Mouse (Mus musculus) liver, embryonic 13.5 days (tissue): Measurements from ENCODE around the gene Spopl. TPM values are rescaled to one million over a fixed set of nuclear protein-coding genes. Genes with fewer than 3 reads are reported as not detected.
"Not testable (repeated sequence)": the region's sequence is repeated elsewhere in the genome, so short reads cannot be mapped to it uniquely, and the experiment has no call there.

Experiments
- ATAC-seq: fragments of 200-750 bp; cut with Nextera tagmentation; 2 replicates; pipeline ENCODE4 v1.8.0; 2017; ENCODE audit warnings: low read depth, mild to moderate bottlenecking, moderate number of reproducible peaks, moderate library complexity
- DNase-seq: peaks from one replicate; pipeline ENCODE4 v3.0.0; 2022
- H3K27ac ChIP-seq: fragments of 300-500 bp; sonication (generic); 2 replicates; pipeline ENCODE4 v1.5.1; 2015; ENCODE audit warnings: moderate library complexity, mild to moderate bottlenecking, inconsistent platforms
- H3K27me3 ChIP-seq: fragments of 300-500 bp; sonication (generic); 2 replicates; pipeline ENCODE4 v1.6.1; 2015; ENCODE audit warnings: mild to moderate bottlenecking, inconsistent platforms
- H3K36me3 ChIP-seq: fragments of 300-500 bp; sonication (generic); 2 replicates; pipeline ENCODE4 v1.6.1; 2015; ENCODE audit warnings: mild to moderate bottlenecking, inconsistent platforms
- H3K4me1 ChIP-seq: fragments of 300-500 bp; sonication (generic); replicated peaks from 2 replicates; pipeline ENCODE4 v1.6.1; 2015; ENCODE audit warnings: inconsistent platforms
- H3K4me2 ChIP-seq: fragments of 300-500 bp; sonication (generic); 2 replicates; pipeline ENCODE4 v1.6.1; 2015; ENCODE audit warnings: inconsistent platforms, mild to moderate bottlenecking, moderate library complexity
- H3K4me3 ChIP-seq: fragments of 300-500 bp; sonication (generic); replicated peaks from 2 replicates; pipeline ENCODE4 v1.5.1; 2015; ENCODE audit warnings: mild to moderate bottlenecking, inconsistent platforms
- H3K9ac ChIP-seq: fragments of 300-500 bp; sonication (generic); 2 replicates; pipeline ENCODE4 v1.6.1; 2015; ENCODE audit warnings: mild to moderate bottlenecking, inconsistent platforms
- H3K9me3 ChIP-seq: fragments of 300-500 bp; sonication (generic); replicated peaks from 2 replicates; pipeline ENCODE4 v1.6.1; 2016; ENCODE audit warnings: inconsistent platforms
- whole genome bisulfite sequencing: fragments of 180-500 bp; shearing (Covaris S2); methylation state at CpG from one replicate; pipeline ENCODE4 v1.1.7; 2015; ENCODE audit not compliant: insufficient replicate concordance; 5-methylcytosine and 5-hydroxymethylcytosine counted together
- polyA plus RNA-seq: library from polyadenylated mRNA; unstranded; fragments of >200 nt; fragmentation: Nextera tagmentation; extraction: Ambion mirVana; gene quantifications from 2 replicates; pipeline ENCODE4 v1.2.1, GENCODE M21; 2015

The Spopl gene
- 7.1 and 9.5 TPM in 2 replicates for polyA plus RNA-seq

DNA sequence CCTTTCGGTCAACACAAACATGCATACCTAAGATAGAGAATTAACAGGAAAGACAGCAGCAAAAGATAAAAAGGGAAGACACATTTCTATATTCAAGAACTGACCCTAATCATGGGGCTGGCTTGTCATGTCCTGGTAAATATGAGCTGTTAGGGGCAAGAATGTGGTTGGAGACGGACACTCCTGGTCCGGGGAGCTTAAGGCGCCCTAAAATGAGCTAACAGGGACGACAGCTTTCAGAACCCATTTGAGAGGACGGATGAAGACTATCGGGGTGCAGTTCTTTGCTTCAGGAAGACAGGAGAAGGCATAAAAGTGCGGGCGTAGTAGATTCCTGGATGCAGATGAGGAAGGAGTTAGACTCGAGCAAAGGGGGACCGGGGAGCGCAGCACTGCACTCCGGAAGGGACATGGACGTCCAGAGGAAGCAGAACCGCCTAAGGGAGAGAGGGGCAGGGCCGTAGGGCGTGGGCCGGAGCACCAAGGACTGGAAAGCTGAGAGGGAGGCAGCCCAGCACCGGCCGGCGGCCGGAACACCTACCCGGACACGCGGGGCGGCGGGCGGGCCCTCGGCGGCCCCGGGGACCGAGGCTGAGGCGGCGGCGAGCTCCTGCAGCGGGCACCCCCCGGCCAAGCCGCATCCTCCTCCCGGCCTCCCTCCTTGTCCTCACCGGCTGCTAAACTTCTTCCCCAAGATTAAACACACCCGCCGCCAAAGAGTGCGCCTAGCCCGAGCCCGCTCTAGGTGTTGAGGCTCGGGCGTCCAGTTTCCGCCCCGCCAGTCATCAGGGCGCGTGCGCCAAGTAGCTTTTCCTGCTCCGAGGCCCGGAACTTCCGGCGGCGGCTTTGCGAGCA lies at the start of gene Spopl:
TSS of gene Spopl (minus strand) at position 805 of the 855 bp plus-strand sequence.
- H3K9ac ChIP-seq: peak within 1 kb of the TSS; percentile 92
- peak within 1 kb of the TSS; percentile 89 for H3K4me3 ChIP-seq
- DNase-seq (peak; percentile 77), ATAC-seq (peak; percentile 93)
- peaks cover 8% of the 10 kb centered on the region; the same call in 1 of the 2 replicates for H3K27me3 ChIP-seq
- no peaks in the 10 kb centered on the region for H3K9me3 ChIP-seq
- peak within 1 kb of the TSS; percentile 69 for H3K4me2 ChIP-seq
- peaks cover 38% of the 10 kb centered on the region for H3K4me1 ChIP-seq
- peak within 1 kb of the TSS; percentile 92 for H3K27ac ChIP-seq
- under 1% methylated on average over 58 of the region's 58 CpGs for WGBS
- no peaks in the 10 kb centered on the region for H3K36me3 ChIP-seq

DNA sequence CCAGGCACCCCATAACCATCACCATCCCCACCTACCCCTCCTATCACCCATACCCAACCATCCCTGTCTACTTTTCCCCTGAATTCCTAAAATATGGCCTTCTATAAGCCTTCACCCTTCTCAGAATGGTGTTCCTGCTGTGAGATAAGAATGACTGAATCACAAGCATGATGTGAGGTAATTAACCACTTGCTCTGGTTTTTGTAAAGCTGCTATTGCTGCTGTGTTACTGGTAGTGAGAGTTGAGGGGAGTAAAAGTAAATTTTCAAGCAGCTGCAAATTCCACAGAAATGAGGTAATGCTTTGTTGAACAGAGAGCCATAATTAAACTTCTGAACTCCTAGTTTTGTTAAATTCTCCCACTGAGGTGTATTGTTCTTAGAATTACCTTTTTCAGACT lies 48.2 kb upstream of the Spopl start:
- ATAC-seq (no peak), DNase-seq (no peak)
- H3K27ac ChIP-seq: no peak overlapping the region
- H3K4me3 ChIP-seq: no peak overlapping the region
- H3K4me1 ChIP-seq: no peaks in the 10 kb centered on the region
- H3K9ac ChIP-seq: no peak overlapping the region
- H3K27me3 ChIP-seq: no peaks in the 10 kb centered on the region
- no peaks in the 10 kb centered on the region for H3K36me3 ChIP-seq
- no peaks in the 10 kb centered on the region for H3K9me3 ChIP-seq
- no peak overlapping the region for H3K4me2 ChIP-seq

DNA sequence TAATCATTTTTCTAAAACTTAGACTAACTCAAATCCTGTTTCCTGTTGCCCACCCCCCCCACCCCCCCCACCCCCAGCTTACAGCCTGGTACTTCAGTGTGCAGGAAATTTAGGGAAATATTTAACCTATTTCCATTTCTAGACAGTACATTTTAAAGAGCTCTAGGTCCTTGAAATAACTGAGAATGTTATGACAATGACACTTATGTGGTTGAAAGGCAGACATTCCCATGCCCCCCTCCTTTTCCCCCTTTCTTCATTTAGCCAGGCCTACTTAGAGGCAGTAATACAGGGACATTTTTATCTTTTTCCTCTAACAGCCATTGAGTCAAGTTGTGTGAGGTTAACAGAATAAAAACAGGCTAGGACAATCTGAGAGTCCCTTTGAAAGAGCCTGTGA lies 46.1 kb upstream of the Spopl start:
- Histone ChIP-seq H3K4me1 (no peaks in the 10 kb centered on the region), H3K4me2 (no peak overlapping the region), H3K9ac (no peak overlapping the region), H3K27ac (no peak overlapping the region), H3K9me3 (no peaks in the 10 kb centered on the region), H3K4me3 (no peak overlapping the region), H3K27me3 (no peaks in the 10 kb centered on the region), H3K36me3 (no peaks in the 10 kb centered on the region)
- DNase-seq (no peak), ATAC-seq (no peak)

DNA sequence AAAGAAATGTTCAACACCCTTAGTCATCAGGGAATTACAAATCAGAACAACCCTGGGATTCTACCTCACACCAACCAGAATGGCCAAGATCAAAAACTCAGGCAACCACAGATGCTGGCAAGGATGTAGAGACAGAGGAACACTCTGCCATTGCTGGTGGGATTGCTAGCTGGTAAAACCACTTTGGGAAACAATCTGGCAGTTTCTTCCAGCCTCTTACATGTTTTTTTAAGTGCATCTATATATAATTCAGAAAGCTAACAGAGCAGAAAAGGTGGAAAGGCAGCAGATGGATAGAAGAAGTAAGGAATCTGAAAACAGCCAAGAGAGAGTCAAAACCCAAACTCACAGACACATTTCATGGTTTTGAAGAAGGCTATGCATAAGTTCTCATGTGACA lies 33.5 kb upstream of the Spopl start:
- Histone ChIP-seq H3K9ac (no peak overlapping the region), H3K9me3 (no peaks in the 10 kb centered on the region), H3K27ac (no peak overlapping the region), H3K36me3 (no peaks in the 10 kb centered on the region), H3K4me1 (no peaks in the 10 kb centered on the region), H3K4me3 (no peak overlapping the region), H3K4me2 (no peak overlapping the region), H3K27me3 (no peaks in the 10 kb centered on the region)
- DNase-seq: no peak
- ATAC-seq: no peak

DNA sequence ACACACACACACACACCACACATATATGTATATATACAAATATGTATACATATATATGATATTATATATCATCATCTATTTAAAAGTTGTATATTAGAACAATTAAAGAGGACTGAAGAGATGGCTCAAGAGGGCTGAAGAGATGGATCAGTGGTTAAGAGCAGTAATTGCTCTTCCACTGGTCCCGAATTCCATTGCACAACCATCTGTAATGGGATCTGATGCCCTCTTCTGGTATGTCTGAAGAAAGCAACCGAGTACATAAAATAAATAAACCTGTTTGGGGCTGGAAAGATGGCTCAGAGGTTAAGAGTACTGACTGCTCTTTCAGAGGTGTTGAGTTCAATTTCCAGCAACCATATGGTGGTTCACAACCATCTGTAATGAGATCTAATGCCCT lies 16.9 kb upstream of the Spopl start:
- Histone ChIP-seq H3K27me3 (no peaks in the 10 kb centered on the region), H3K4me1 (no peaks in the 10 kb centered on the region), H3K4me3 (no peak overlapping the region), H3K4me2 (no peak overlapping the region), H3K36me3 (no peaks in the 10 kb centered on the region), H3K9me3 (no peaks in the 10 kb centered on the region), H3K27ac (no peak overlapping the region), H3K9ac (no peak overlapping the region)
- WGBS: 31% methylated on average over 2 of the region's 2 CpGs
- DNase-seq: no peak
- no peak for ATAC-seq

DNA sequence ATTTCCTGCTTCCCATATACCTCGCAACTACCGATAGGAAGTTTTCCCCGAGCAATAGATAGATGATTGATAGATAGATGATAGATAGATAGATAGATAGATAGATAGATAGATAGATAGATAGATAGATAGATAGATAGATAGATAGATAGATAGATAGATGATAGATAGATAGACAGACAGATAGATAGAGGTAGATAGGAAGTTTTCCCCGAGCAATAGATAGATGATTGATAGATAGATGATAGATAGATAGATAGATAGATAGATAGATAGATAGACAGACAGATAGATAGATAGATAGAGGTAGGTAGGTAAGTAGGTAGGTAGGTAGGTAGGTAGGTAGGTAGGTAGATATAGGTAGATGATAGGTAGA lies 239 bp upstream of the Spopl start:
- not testable (repeated sequence) for H3K9me3 ChIP-seq, ATAC-seq, H3K27me3 ChIP-seq, H3K36me3 ChIP-seq, DNase-seq
- Histone ChIP-seq H3K4me3 (peak overlapping the region; percentile 89), H3K27ac (peak overlapping the region; percentile 92; the same call in 1 of the 2 replicates), H3K4me2 (peak overlapping the region; percentile 69), H3K9ac (peak overlapping the region; percentile 92), H3K4me1 (peaks cover 34% of the 10 kb centered on the region)
- WGBS: 7% methylated on average over 4 of the region's 4 CpGs

DNA sequence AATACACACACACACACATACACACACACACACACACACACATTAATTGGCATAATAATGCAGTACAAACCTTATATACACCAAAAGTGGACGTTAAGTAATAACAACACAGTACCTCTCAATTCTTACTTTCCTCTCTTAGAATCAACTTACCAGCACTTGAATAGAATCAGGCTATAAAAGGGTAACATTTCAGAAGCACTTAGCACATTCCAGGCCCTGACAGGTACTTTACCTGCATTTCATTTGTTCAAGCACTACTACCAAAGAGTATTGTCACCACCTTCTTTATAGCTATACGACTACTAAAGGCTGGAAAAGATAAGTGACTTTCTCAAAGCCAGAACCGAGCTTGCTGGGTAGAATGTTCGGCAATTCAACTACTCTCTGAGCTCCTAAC lies 1.3 kb downstream of the Spopl start:
- DNase-seq (no peak), ATAC-seq (no peak)
- H3K4me1 ChIP-seq: peaks cover 46% of the 10 kb centered on the region
- no peaks in the 10 kb centered on the region for H3K36me3 ChIP-seq
- peak overlapping the region; percentile 89 for H3K4me3 ChIP-seq
- H3K27me3 ChIP-seq: peaks cover 8% of the 10 kb centered on the region; the same call in 1 of the 2 replicates
- WGBS: 34% methylated on average over 4 of the region's 4 CpGs
- peak overlapping the region; percentile 69 for H3K4me2 ChIP-seq
- peak overlapping the region; percentile 92 for H3K9ac ChIP-seq
- H3K9me3 ChIP-seq: no peaks in the 10 kb centered on the region
- peak overlapping the region; percentile 92; the same call in 1 of the 2 replicates for H3K27ac ChIP-seq

DNA sequence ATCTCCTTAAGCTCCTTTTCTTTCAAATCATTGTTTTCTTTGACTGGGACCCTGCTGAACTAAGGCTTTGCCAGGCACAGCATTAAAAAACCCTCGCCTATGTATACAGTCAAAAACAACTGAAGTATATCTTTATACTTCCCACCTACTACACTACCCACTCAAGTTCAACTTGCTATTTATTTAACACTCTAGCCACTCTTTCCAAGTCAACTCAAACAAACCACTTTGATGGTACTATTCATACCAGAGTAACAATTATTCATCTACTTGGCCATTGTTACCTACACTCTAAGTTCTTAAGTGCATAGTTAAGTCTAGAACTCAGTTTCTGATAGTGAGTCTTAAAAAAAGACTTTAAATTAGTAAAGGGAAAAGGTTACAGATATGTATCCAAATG lies 3.1 kb downstream of the Spopl start:
- H3K4me2 ChIP-seq: 0 out of 2 replicates have a peak overlapping the region, but pooled peaks have one; percentile 2
- H3K36me3 ChIP-seq: no peaks in the 10 kb centered on the region
- H3K9me3 ChIP-seq: no peaks in the 10 kb centered on the region
- ATAC-seq (no peak), DNase-seq (no peak)
- H3K4me1 ChIP-seq: peaks cover 63% of the 10 kb centered on the region
- H3K4me3 ChIP-seq: no peak overlapping the region
- H3K9ac ChIP-seq: no peak overlapping the region
- no peak overlapping the region; the same call in 1 of the 2 replicates for H3K27ac ChIP-seq
- H3K27me3 ChIP-seq: 0 out of 2 replicates have a peak, but pooled peaks cover 3% of the 10 kb centered on the region
- WGBS: 66% methylated on average over 1 of the region's 1 CpGs

DNA sequence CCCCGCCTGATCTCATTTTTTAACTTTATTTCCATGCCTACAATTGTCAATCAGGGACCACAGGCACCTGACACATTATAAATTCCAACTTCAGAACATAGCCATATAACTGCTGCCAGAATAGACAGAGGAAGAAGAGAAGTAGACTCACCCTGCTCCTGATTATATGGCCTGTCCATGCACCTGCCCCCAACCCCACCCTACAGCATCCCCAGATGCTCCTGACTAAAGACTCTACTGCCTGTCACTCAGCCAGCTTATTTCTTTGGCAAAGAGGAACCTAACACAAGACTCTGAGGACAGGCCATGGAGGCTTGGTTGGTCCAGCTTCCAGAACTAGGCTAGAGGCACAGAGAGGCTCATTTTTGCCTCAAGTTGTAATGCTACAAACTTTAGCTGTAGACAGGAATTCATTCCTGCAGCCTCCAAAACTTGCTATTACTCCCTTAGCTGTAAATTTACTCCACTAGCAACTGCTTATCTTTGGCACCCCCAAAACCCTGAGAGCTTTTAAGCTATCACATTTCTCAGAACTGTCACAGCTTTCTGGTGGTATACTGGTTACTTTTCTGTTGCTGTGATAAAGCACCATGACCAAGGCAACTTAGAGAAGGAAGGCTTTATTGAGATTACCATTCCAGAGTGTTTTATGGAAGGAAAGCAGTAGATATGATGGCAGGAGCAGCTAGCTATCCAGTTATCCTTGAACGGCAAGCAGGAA lies 6.7 kb downstream of the Spopl start:
- H3K4me3 ChIP-seq: peak overlapping the region; percentile 26; the same call in 1 of the 2 replicates
- no peaks in the 10 kb centered on the region for H3K27me3 ChIP-seq
- peak overlapping the region; percentile 85 for H3K27ac ChIP-seq
- peak; percentile 44 for DNase-seq
- H3K4me1 ChIP-seq: peaks cover 64% of the 10 kb centered on the region
- H3K9me3 ChIP-seq: no peaks in the 10 kb centered on the region
- ATAC-seq: peak; percentile 78
- WGBS: 21% methylated on average over 2 of the region's 2 CpGs
- peaks cover 5% of the 10 kb centered on the region; the same call in 1 of the 2 replicates for H3K36me3 ChIP-seq
- peak overlapping the region; percentile 40; the same call in 1 of the 2 replicates for H3K9ac ChIP-seq
- H3K4me2 ChIP-seq: peak overlapping the region; percentile 53

DNA sequence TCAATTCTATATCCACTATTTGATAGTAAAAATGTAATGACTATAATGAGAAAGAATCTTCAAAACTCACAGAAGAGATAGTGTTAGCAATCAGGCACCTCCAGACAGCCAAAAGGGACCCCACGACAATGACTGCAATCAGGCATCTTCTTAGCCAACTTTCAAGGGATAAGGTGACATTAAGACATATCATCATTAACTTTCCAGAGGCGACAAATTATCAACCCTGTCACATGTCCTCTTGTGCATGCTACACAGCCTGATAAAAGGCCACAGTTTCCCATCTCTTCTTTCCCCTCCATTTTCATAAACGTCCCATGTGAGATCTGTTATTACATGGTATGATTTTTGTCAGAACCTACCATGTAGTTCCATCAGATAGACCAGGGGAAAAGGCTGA lies 9.0 kb downstream of the Spopl start:
- ATAC-seq: peak; percentile 86
- Histone ChIP-seq H3K4me2 (peak overlapping the region; percentile 50), H3K27me3 (no peaks in the 10 kb centered on the region), H3K9ac (no peak overlapping the region), H3K9me3 (no peaks in the 10 kb centered on the region), H3K27ac (peak overlapping the region; percentile 77), H3K4me1 (peaks cover 51% of the 10 kb centered on the region), H3K36me3 (peaks cover 5% of the 10 kb centered on the region; the same call in 1 of the 2 replicates), H3K4me3 (no peak overlapping the region)
- WGBS: 26% methylated on average over 3 of the region's 3 CpGs
- DNase-seq: peak; percentile 54

DNA sequence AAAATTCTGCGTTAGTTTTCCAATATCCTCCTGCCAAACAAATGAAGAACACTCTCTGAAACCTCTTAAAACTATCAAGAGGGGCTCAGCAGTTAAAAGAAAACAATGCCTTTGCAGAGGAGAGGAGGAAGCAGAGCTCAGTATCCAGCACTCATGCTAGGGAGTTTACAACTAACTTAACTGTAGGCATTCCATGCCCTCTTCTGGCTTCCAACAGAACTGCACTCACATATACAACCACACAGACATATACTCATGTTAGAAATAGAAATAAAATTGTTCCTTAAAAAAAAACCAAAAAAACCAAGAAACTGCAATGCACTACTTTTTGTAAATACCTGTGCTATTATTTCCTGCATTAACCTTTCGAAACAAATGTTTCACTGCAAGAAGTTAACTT lies 12.7 kb downstream of the Spopl start:
- ATAC-seq: no peak
- Histone ChIP-seq H3K9ac (no peak overlapping the region), H3K4me3 (no peak overlapping the region), H3K27ac (no peak overlapping the region), H3K4me1 (peaks cover 22% of the 10 kb centered on the region), H3K27me3 (no peaks in the 10 kb centered on the region), H3K4me2 (no peak overlapping the region), H3K36me3 (peaks cover 5% of the 10 kb centered on the region; the same call in 1 of the 2 replicates), H3K9me3 (no peaks in the 10 kb centered on the region)
- no peak for DNase-seq
- WGBS: 81% methylated on average over 2 of the region's 2 CpGs
